Mouse (Mus musculus): ENCODE results near the gene Eri3. TPM values are rescaled to one million over a fixed set of nuclear protein-coding genes. Genes with fewer than 3 reads are reported as not detected.

Eri3 gene
- total RNA-seq, 2 experiments from 2014 or later, result 183 to 214 TPM

GRCm38 (mm10) chr4:117568846-117569245 is 18.7 kb downstream of the Eri3 start:
- intact Hi-C loops (cut with DNase I), result no loop called here
- no peak for DNase-seq (ENCODE audit: low spot score in 2 of 2)

- no peak for DNase-seq (ENCODE audit: low spot score in 2 of 2)
- intact Hi-C loops (cut with DNase I), result no loop called here
Observed at GRCm38 (mm10) chr4:117570964-117571363, 20.8 kb downstream of the Eri3 start.

- intact Hi-C loops (cut with DNase I), result no loop called here
- DNase-seq (ENCODE audit: low spot score in 2 of 2), result no peak
Observed at GRCm38 (mm10) chr4:117577579-117577978, 27.4 kb downstream of the Eri3 start.

- intact Hi-C loops (cut with DNase I), result no loop called here
- no peak for DNase-seq (ENCODE audit: low spot score in 2 of 2)
Observed at GRCm38 (mm10) chr4:117581626-117582025, 31.5 kb downstream of the Eri3 start.

- intact Hi-C loops (cut with DNase I), result no loop called here
- DNase-seq (ENCODE audit: low spot score in 2 of 2), result no peak
Observed at GRCm38 (mm10) chr4:117585995-117586394, 35.8 kb downstream of the Eri3 start.

GRCm38 (mm10) chr4:117587447-117587846 is 37.3 kb downstream of the Eri3 start:
- DNase-seq (ENCODE audit: low spot score in 2 of 2), result no peak
- intact Hi-C loops (cut with DNase I), result no loop called here

- DNase-seq (ENCODE audit: low spot score in 2 of 2), result no peak
- intact Hi-C loops (cut with DNase I), result no loop called here
Observed at GRCm38 (mm10) chr4:117589081-117589660, 39.0 kb downstream of the Eri3 start.

- DNase-seq (ENCODE audit: low spot score in 2 of 2), result no peak
- intact Hi-C loops (cut with DNase I), result no loop called here
Observed at GRCm38 (mm10) chr4:117590781-117591180, 40.6 kb downstream of the Eri3 start.

GRCm38 (mm10) chr4:117592206-117592605 is 42.0 kb downstream of the Eri3 start:
- intact Hi-C loops (cut with DNase I), result no loop called here
- DNase-seq (ENCODE audit: low spot score in 2 of 2), result no peak

- DNase-seq (ENCODE audit: low spot score in 2 of 2), result no peak
- intact Hi-C loops (cut with DNase I), result no loop called here
Observed at GRCm38 (mm10) chr4:117595293-117595692, 45.1 kb downstream of the Eri3 start.

GRCm38 (mm10) chr4:117599986-117600565 is 49.9 kb downstream of the Eri3 start:
- DNase-seq (ENCODE audit: low spot score in 2 of 2), result no peak
- intact Hi-C loops (cut with DNase I), result no loop called here

- intact Hi-C loops (cut with DNase I), result no loop called here
- DNase-seq (ENCODE audit: low spot score in 2 of 2), result no peak
Observed at GRCm38 (mm10) chr4:117601338-117601776, 51.2 kb downstream of the Eri3 start.

- no peak for DNase-seq (ENCODE audit: low spot score in 2 of 2)
- intact Hi-C loops (cut with DNase I), result no loop called here
Observed at GRCm38 (mm10) chr4:117605099-117605953, 55.2 kb downstream of the Eri3 start.

- intact Hi-C loops (cut with DNase I), result no loop called here
- no peak for DNase-seq (ENCODE audit: low spot score in 2 of 2)
Observed at GRCm38 (mm10) chr4:117605954-117606227, 55.7 kb downstream of the Eri3 start.

GRCm38 (mm10) chr4:117606831-117607610 is 56.9 kb downstream of the Eri3 start:
- DNase-seq (ENCODE audit: low spot score in 2 of 2), result no peak
- intact Hi-C loops (cut with DNase I), result no loop called here

- no peak for DNase-seq (ENCODE audit: low spot score in 2 of 2)
- intact Hi-C loops (cut with DNase I), result no loop called here
Observed at GRCm38 (mm10) chr4:117608265-117608664, 58.1 kb downstream of the Eri3 start.

- peak in 1 of 2 experiments; percentile 24 for DNase-seq (ENCODE audit: low spot score in 2 of 2)
- intact Hi-C loops (cut with DNase I), result no loop called here
Observed at GRCm38 (mm10) chr4:117609371-117610039, 59.3 kb downstream of the Eri3 start.

- intact Hi-C loops (cut with DNase I), result no loop called here
- DNase-seq (ENCODE audit: low spot score in 2 of 2), result no peak
Observed at GRCm38 (mm10) chr4:117611385-117611784, 61.2 kb downstream of the Eri3 start.

- no peak for DNase-seq (ENCODE audit: low spot score in 2 of 2)
- intact Hi-C loops (cut with DNase I), result no loop called here
Observed at GRCm38 (mm10) chr4:117611814-117612213, 61.6 kb downstream of the Eri3 start.

GRCm38 (mm10) chr4:117612713-117613112 is 62.5 kb downstream of the Eri3 start:
- intact Hi-C loops (cut with DNase I), result no loop called here
- DNase-seq (ENCODE audit: low spot score in 2 of 2), result no peak
